Mouse (Mus musculus) kidney, adult 9 months (tissue): ENCODE data around the gene Crybb2.

Source experiments
- DNase-seq: peaks from one replicate; pipeline ENCODE4 v3.0.0; 2022

Gene Crybb2

DNA sequence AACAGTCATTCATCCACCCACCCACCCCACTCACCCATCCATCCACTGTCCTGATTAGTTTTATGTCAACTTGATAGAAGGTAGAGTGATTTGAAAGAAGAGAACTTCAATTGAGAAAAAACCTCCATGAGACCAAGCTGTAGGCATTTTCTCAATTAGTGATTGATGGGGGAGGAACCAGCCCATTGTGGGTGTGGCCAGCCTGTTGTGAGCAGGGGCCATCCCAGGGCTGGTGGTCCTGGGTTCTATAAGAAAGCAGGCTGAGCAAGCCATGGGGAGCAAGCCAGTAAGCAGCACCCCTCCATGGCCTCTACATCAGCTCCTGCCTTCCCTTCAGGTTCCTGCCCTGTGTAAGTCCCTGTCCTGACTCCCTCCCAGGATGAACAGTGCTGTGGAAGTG lies at the start of gene Crybb2:
Crybb2 (minus strand) TSS at position 101 of the 400 bp plus-strand sequence.
- no peak for DNase-seq

DNA sequence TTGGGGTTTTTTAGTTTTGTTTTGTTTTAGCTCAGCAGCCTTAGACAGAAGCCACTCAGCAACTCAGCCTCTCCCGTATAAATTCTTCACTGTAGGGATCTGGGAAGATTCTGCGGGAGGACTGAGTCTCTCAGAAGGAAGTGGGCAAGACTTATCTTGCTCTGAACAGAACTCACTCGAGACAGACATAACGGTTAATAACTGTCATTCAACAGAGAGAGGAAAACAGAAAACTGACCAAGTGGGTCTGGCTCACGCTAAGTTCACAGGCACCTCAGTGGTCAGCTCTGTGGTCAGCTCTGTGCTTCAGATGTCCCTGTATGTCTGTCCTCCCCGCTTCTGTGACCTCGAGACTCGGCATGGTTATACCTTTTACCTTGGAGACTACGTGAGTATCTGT lies 49.4 kb upstream of the Crybb2 start:
- no peak for DNase-seq

DNA sequence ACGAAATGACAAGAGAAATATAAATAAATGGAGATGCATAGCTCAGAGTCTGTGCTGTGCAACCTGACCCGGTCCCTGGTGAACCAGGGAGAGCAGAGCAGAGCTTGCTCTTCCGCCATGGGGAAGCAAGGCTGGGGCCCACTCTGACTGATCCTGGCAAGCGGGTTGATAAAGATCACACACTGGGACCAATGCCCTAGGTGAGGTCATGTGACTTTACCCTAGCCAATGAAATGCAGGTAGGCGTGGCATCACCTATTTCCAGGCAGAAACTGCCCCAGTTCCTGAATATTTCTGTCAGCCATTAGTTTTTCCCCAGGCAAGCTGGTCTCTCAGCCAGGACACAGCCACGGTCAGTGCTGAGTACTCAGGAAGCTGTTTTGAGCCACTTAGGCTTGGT lies 48.8 kb upstream of the Crybb2 start:
- DNase-seq, result peak; percentile 48

DNA sequence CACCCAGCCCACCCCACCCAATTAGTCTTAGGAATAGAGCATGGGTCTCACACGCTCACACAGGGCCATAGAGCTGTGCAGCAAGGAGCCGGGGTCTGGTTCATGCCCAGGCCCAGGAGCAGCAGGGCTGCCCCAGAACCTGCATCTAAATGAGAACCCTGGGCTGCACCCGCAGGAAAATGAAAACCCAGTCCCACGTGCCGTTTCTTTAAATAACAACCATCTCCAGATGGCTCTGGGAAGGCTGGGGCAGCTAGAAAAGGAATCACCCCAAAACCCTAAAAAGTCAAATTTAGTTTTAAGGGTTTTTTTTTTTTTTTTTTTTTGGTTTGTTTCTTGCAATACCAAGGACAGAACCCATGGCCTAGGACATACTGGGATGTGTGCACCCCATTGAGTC lies 47.4 kb upstream of the Crybb2 start:
- DNase-seq, result no peak

DNA sequence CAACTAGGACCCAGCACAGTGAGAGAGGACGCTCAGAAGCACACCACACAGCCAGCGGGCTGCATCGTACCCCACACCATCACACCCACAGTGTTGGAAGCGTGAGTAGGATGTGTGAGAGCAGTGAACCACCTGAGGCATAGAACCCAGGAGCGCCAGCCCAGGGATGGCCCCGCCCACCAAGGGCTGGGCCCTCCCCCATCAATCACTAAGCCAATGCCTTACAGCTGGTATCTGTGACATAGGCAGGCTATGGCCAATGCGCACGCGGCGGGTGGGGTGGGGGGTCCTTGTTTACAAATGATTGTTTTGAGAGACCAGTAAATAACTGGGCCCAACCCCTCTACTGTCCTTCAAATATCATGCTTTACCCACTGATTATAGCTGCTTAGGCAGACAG lies 46.0 kb upstream of the Crybb2 start:
- no peak for DNase-seq

DNA sequence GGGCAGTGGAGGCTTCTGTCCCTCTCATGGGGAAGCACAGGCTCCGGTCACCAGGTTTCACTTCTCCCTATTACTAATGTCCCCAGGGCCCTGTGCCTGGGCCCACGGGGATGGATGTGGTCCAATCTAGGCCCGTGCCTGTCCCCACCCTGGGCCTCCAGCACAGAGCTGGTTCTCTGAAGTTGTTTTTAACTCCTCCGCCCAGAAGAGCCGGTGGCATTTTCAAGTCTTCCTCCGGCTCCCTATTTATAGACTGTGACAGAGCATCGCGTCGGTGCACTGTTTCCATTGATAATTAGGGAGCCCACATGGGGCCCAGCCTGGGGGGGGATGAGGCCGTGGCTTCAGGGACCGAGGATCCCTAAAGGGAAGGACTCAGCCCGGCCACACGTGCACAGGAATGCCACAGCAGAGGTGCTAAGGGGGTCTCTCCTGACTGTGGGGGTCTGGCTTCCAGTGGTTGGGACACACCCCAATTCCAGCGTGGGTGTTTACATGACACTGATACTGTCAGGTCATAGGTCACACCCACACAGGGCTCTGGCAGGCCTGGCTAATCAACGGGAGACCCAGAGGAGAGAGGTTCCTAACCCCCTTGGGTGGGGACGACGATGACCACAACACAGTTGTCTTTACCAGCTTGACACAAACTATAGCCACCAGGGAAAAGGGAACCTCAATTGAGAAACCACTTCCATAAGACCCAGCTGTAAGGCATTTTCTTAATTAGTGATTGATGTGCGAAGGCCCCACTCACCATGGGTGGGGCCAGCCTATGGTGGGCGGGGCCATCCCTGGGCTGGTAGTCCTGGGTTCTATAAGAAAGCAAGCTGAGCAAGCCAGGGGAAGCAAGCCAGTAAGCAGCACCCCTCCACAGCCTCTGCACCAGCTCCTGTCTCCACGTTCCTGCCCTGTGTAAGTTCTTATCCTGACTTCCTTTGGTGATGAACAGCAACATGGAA lies 44.6 kb upstream of the Crybb2 start:
- DNase-seq, result no peak

DNA sequence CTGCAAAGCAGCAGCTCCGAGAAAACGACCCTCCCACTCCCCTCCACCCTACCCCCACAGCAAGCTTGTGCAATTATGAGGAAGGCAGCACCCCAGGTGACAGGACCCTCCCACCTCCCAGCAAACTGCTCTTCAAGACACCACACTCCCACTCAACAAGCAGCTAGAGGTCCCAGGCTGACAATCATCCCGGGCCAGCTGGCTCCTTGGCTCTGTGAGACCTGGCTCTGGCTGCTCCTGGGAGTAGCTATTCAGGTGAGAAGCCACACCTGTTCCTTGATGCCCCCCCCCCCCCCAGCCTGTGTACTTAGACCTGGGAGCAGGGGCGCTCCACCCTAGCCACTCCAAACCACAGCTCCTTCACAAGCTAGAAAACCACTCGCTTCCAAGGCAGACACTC lies 43.2 kb upstream of the Crybb2 start:
- no peak for DNase-seq

DNA sequence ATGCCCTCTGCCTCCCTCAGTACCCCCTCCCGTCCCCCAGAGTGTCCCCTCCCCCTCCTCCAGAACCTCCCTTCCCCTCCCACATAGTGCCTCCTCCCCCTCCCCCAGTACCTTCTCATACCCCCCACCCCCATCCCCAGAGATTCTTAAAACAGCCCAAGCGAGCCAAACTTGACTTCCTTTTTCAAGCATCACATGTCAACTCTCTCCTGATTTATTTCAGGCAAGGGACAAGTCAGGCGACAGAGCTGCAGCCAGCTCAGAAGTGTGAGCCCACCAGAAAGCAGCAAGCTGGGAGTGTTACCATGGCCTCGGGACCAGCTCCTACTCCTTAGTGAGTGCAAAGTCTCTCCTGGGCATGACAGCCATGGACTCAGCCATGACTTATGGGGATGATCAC lies 41.4 kb upstream of the Crybb2 start:
- DNase-seq, result no peak

DNA sequence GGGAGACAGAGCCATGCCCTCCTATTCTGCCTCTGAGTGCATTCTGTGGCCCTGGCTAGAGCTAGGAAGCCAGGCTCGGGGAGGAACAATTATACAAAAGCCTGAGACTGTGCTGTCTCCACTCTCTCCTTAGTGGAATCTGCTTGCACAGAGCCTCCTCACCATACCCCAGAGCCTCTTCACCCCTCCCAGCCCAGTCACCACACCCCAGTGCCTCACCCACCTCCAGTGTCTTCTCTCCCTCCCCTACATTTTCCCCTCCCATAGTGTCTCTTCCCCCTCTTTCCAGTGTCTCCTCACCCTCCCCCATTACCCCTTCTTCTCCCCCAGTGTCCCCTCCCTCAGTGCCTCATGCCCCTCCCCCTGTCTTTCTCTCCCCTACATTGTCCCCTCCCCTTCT lies 41.0 kb upstream of the Crybb2 start:
- DNase-seq, result no peak

DNA sequence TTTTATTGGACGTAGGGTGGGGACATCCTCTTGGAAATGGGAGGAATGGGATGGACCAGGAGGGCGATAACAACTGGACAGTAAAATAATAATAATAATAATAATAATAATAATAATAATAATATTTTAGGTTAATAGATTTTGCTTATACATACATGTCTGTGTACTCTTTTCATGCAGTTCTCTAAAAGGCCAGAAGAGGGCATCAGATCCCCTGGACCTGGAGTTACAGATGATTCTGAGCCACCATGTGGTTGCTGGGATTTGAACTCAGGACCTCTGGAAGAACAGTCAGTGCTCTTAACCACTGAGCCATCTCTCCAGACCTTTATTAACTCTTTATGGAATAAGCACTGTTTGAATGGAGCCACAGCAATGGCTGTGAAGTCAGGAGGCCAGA lies 39.7 kb upstream of the Crybb2 start:
- peak; percentile 58 for DNase-seq

DNA sequence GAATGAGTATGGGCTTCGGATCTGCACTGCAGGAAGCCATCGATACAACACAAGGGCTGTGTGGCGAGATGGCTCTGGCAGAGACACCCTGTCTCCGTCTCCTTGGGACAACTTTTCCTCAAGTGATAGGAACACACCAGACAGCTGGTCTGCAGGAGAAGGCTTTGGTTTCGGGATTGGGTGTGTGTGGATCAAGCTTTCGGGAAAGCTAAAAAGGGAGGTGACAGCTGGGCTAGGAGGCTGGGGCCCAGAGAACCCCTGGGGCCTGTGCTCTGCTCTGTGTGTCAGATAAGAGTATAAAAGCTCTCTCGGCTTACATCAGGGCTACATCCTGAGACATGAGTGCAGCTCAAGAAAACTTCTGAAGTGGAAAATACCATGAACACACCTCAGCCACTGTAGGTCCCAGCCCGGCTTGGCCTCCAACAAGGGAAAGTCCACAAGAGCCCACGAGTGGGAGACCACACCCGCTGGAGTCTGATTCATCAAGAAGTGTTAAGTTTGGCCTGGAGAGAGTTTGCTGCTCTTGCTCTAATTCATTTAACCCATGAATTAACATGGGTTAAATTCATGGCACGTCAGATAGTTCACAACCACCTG lies 38.3 kb upstream of the Crybb2 start:
- DNase-seq, result no peak

DNA sequence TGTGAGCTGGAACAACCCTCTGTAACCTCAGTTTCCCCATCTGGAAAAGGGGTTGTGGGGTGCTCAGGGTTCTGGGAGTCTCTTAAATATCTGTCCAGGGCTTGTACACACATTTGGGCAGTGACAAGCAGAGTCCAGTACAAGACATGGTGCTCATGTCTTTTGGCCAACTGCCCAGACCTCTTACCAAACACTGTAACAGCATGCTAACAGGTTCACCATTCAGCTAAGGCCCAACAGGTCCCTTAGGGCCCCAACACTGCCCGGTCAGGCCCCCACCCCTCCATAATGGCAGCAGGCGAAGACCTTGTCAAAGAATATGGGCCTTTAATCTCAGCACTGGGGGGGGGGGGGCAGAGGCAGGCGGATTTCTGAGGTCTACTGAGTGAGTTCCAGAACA lies 37.8 kb upstream of the Crybb2 start:
- DNase-seq, result no peak

DNA sequence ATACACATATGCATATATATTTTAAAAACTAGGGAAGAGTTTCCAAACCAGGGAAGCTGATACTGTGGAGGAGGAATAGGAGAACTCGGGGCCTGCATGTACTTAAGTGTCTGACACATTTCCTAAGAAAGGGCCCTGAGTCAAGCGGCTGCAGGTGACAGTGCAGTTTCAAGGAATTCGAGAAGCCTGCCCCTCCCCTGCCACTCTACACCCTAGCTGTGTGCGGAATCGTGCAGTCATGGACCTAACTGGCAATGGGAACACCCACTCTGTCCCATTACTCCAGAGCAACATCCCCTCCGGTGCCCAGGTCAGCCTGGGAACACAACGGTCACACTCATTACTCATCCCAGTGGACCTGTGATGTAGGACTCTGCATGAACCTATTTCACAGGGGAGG lies 36.7 kb upstream of the Crybb2 start:
- no peak for DNase-seq

DNA sequence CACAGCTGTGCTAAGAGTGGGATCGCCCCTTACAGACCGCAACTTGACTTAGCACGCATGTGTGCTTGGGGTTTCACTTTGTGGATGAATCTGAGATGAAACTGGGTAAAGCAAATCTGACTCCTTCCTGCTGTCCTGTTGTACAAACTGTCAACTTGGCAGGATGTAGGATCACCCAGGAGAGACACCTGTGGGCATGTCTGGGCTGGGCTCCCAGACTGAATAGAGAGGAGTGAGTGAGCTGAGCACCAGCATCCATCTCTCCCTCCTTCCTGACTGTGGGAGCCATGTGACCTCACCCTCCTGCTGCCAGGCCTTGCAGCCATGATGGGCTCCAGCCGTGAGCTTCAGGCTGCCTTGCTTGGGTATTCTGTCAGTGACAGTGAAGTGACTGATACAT lies 35.6 kb upstream of the Crybb2 start:
- DNase-seq, result no peak

DNA sequence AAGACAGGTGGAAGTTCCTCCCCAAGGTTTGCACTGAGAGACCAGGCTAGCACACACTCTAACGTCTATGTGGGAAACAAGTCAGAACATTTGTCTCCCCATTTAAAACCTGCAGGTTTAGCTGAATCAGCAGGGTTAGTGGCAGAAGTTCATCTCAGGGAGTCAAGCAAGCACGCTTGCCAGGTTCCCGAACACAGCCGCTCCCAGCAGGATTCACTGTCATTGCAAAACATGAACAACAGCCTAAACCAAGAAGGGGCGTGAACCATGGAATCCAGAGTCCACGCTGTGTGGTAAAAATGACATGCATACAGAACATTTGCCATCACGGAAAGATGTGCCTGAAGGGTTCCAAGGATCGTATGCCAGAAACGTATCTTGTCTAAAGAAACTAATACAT lies 35.1 kb upstream of the Crybb2 start:
- no peak for DNase-seq

DNA sequence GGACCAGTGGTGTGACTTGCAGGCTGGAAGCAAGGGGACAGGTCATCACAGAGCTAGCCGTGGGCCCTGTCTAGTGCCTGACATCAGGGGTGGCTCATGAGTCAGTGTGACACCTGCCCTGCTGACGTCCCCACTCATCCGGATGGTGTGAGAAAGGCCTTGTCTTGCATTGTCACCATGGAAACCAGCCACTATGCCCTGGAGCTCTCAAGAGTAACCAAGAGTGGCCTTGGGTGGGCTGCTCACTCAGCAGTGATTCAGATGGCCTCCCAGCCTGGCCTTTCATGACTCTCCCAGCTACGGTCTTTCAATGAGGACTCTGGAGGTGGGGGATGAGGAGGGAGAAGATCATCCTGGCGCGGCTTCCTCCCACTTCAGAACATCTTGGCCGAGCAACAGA lies 32.5 kb upstream of the Crybb2 start:
- DNase-seq, result no peak

DNA sequence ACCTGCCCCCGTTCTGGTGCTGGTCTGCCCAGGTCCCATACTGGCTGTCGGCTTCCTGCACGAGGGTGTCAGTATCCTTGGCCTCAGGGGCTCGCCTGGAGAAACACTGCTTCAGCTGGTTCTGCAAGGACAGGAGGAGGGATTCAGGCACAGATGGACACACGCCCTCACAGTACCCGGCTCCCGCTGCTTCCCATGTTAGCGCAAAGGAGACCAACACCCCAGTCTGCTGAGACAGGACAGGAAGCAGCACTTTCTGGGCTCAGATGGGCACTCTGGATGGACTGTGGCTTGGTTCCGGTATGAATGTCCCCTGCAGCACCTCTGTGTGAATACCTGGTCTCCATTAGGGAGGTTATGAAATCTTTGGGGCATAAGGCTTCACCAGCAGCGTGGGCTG lies 31.5 kb upstream of the Crybb2 start:
- no peak for DNase-seq

DNA sequence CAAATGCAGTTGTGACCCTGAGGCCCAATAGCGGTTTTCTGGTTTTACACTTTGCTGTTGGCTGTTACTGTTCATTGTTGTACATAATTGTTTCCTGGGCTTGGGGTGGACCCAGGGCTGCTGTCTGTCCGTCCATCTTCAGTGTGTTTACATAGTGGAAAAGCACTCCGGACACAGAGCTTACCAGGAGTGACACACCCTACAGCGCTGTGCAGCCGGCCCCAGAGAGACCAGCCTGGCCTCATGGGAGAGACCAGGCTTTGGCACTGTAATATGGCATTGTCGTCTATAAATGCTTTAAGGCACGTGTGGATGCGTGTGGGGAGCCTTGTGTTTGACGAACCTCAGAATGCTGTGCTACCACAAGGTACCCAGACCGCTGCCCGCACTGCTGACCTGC lies 30.5 kb upstream of the Crybb2 start:
- no peak for DNase-seq

DNA sequence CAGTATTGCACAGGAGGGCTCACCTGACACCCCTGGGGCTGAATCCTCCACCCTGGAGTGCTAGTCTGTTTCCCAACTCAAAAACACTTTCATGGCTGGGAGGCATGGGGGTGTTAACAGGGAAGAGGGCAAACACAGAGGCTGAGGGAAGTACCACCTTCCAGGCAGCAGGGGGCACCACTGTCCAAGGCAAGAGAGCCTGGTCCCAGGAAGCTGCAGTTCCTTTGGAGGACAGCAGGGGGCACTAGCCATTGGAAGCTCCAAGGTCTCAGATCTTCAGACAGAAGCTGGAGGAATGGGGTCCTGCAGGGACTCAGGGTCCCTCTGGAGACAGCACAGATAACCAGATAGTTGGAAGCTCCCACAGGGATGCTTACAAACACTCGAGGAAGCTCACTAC lies 29.6 kb upstream of the Crybb2 start:
- DNase-seq, result peak; percentile 90

DNA sequence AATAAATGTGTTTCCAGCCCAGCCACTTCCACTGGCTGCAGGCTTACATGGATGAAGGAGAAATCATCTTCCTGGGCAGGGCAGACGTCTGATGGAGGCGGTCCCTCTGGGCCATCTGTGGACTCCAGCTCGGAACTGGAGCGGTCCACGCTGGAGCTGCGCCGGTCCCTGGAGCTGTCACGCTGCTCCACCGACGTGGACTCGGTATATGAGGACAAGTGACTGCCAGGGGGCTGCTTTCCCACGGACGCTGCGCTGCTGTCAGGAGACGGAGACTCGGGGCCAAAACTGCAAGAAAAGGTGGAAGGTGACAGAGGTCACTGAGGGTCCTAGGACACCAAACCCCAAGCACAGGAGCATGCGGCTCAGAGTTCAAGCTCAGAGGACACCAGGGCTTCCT lies 27.6 kb upstream of the Crybb2 start:
- no peak for DNase-seq

DNA sequence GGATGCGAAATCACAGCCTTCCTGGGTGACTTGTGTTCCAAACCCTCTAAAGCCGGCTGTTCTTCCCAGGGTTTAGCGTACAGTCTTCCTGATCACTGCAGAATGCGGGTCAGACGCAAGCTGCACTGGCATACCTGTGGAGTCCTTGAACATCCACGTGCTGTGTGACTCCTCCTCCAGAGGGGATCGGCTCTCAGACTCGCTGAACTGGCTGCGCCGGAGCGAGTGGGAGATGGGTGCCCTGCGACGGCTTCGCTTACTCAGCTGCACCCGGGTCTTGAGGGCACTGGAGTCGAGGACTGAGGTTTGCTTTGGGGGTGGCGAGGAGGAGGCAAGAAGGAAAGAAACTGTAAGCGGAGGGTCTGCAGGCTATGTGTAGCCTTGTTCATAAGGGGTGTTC lies 25.5 kb upstream of the Crybb2 start:
- no peak for DNase-seq

DNA sequence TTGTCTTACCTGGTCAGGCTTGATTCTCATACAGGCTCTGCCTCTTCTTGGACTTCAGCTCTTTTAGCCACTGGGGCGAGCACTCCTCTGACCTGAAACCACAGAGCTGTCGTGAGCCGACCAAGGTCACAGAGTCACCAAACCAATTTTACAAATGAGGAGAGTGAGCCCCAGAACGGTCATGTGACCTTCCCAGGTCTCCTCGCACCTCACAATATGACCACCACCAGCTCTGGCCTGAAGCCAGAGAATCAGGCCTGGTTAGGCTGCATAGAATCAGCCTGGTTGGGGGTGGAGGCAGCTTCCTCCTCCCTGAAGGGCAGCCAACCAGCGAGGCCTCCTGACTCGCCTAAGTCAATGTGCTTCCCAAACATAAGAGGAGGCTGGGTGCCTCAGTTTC lies 22.5 kb upstream of the Crybb2 start:
- peak; percentile 76 for DNase-seq

DNA sequence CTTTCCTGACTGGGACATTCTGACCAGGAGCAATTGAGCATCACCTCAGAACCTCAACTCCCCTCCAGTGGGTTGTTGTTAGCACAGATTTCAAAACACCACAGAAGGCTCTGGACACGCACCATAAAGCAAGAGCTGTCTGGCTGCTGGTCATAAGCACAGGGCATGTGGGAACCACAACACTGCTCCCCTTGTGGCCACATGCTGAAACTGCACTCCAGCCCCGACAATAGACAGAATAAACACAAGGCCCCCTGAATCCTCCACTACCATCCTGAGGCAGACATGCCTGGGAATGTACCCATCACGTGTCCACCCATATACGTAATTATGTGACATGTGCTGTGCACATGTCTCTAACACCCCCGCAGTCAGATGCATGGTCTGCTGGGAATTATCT lies 21.2 kb upstream of the Crybb2 start:
- DNase-seq, result peak; percentile 85

DNA sequence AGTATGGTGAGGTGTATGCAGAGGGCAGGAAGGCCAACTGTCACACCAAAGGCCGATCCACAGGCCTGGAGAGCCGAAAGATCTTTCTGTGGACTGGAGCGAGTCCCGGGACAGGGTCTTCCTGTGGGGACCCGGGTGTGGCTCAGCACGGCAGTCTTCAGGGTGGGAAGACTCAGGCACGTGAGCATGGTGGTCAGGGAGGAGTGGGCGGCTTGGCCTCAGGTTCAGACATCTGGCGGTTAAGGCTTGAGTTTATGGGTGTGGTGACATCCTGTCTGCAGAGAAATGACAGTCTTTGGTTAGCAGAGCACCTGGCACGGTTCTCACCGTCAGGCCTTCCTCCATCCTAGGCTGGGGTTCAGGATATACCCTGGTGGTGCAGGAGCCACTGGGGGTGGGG lies 20.8 kb upstream of the Crybb2 start:
- DNase-seq, result no peak
